Mouse (Mus musculus) forebrain, embryonic 14.5 days (tissue): ENCODE results near the gene Pkhd1. TPM values are rescaled to one million over a fixed set of nuclear protein-coding genes. Genes with fewer than 3 reads are reported as not detected.
"Not testable (repeated sequence)": the region's sequence is repeated elsewhere in the genome, so short reads cannot be mapped to it uniquely, and the experiment has no call there.

Source experiments
- ATAC-seq: fragments of 200-750 bp; cut with Nextera tagmentation; 2 replicates; pipeline ENCODE4 v1.8.0; 2017; ENCODE audit warnings: mild to moderate bottlenecking, moderate library complexity
- DNase-seq: peaks from one replicate; pipeline ENCODE4 v3.0.0-alpha.2; 2015; ENCODE audit warnings: low spot score
- H3K27ac ChIP-seq: fragments of 300-500 bp; sonication (generic); 2 replicates; pipeline ENCODE4 v1.5.1; 2014; ENCODE audit warnings: low read depth, mild to moderate bottlenecking, control low read depth, low read length, moderate library complexity
- H3K27me3 ChIP-seq: fragments of 300-500 bp; sonication (generic); replicated peaks from 2 replicates; pipeline ENCODE4 v1.6.1; 2014; ENCODE audit warnings: low read length, control low read depth, mixed read lengths; ENCODE audit not compliant: control insufficient read depth, insufficient read depth
- H3K36me3 ChIP-seq: fragments of 300-500 bp; sonication (generic); 2 replicates; pipeline ENCODE4 v1.6.1; 2014; ENCODE audit warnings: low read length, control low read depth; ENCODE audit not compliant: control insufficient read depth, insufficient read depth
- H3K4me1 ChIP-seq: fragments of 300-500 bp; sonication (generic); 2 replicates; pipeline ENCODE4 v1.6.1; 2014; ENCODE audit warnings: antibody characterized with exemption, low read length, control low read depth; ENCODE audit not compliant: control insufficient read depth, insufficient read depth
- H3K4me2 ChIP-seq: fragments of 300-500 bp; sonication (generic); 2 replicates; pipeline ENCODE4 v1.6.1; 2014; ENCODE audit warnings: mild to moderate bottlenecking, control low read depth, low read length
- H3K4me3 ChIP-seq: fragments of 300-500 bp; sonication (generic); 2 replicates; pipeline ENCODE4 v1.5.1; 2014; ENCODE audit warnings: low read depth, low read length, control low read depth
- H3K9ac ChIP-seq: fragments of 300-500 bp; sonication (generic); 2 replicates; pipeline ENCODE4 v1.6.1; 2014; ENCODE audit warnings: mild to moderate bottlenecking, low read length, control low read depth, moderate library complexity
- H3K9me3 ChIP-seq: fragments of 300-500 bp; sonication (generic); replicated peaks from 2 replicates; pipeline ENCODE4 v1.6.1; 2016; ENCODE audit warnings: low read length, control low read depth, mixed read lengths; ENCODE audit not compliant: control insufficient read depth
- WGBS: fragments of 180-500 bp; shearing (Covaris S2); extraction: QIAGEN DNeasy Blood & Tissue Kit; methylation state at CpG from one replicate; pipeline ENCODE4 v1.1.7; 2014; 5-methylcytosine and 5-hydroxymethylcytosine counted together
- polyA plus RNA-seq: library from polyadenylated mRNA; unstranded; fragments of >200 nt; fragmentation: Nextera tagmentation; extraction: Ambion mirVana; gene quantifications from 2 replicates; pipeline ENCODE4 v1.2.1, GENCODE M21; 2014

Pkhd1 gene
- polyA plus RNA-seq, 1 experiment from 2014 or later, result not detected

DNA sequence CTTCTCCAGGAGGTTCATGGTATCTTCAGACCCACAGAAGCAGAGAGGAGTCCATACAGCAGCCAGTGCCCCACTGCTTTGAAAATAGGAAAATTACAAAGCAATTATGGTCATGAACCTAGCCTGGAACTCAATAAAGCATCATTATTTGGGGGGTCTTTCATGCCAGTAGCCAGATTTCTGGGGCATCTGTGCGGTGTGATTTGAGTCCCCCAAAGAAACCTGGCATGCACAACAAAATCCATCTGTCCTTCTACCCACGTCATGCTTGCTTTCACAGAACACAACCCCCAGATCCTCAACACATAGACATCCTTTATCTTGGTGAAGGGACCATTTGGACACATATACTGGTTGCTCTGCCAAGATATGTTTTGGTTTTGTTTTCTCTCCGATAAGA, 316.2 kb downstream of the Pkhd1 start:
- no peak overlapping the region for H3K4me2 ChIP-seq
- no peak overlapping the region for H3K27ac ChIP-seq
- DNase-seq (peak; percentile 10), ATAC-seq (peak; percentile 3; the same call in 1 of the 2 replicates)
- 52% methylated on average over 3 of the region's 3 CpGs for WGBS
- H3K27me3 ChIP-seq, result no peaks in the 10 kb centered on the region
- H3K4me1 ChIP-seq, result peaks cover 17% of the 10 kb centered on the region
- no peaks in the 10 kb centered on the region for H3K36me3 ChIP-seq
- no peak overlapping the region for H3K9ac ChIP-seq
- H3K9me3 ChIP-seq, result no peaks in the 10 kb centered on the region
- no peak overlapping the region for H3K4me3 ChIP-seq

DNA sequence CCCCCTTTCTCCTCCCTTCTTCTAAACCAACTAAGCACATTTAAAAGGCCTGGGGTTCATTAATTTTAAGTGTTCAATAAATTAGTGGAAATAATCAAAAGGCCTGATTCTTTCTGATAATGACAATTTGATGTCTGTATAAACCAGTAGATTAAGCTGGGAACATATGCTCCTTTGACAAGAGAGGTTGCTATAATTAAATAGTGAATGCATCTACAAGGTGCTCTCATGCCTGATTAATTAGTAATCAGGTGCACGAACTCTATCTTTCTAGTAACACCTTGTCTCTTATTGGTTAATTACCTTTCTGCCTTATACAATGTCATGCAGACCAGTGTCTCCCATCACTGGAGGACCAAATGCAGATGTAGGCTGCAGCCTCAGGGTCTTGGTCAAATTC, 329.2 kb downstream of the Pkhd1 start:
- Histone ChIP-seq H3K27me3 (no peaks in the 10 kb centered on the region), H3K9ac (no peak overlapping the region), H3K27ac (no peak overlapping the region), H3K4me1 (no peaks in the 10 kb centered on the region), H3K36me3 (no peaks in the 10 kb centered on the region), H3K4me2 (no peak overlapping the region), H3K9me3 (no peaks in the 10 kb centered on the region), H3K4me3 (no peak overlapping the region)
- ATAC-seq (no peak), DNase-seq (no peak)
- 37% methylated on average over 1 of the region's 1 CpGs for WGBS

DNA sequence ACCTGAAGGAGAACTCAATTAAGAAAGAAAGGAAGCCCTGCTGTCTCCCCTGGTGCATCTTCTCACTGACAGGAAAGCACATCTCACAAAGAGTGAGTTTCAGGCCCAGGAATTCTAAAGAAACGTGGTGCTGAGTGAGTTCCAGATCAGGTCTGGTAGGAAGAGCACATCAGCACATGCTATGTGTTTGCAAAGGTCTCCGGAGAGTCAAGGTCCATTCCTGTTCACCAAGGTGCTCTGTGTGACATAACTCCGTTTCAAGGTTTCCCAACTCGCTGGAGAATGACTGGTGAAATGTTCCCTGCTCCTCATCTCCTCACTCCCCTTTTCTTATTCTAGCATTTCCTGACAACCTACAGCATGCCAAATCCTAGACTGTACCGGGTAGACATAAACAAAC, 357.5 kb downstream of the Pkhd1 start:
- no peak overlapping the region for H3K9ac ChIP-seq
- H3K9me3 ChIP-seq, result no peaks in the 10 kb centered on the region
- H3K27me3 ChIP-seq, result no peaks in the 10 kb centered on the region
- no peak for DNase-seq
- no peak overlapping the region for H3K4me3 ChIP-seq
- no peaks in the 10 kb centered on the region for H3K36me3 ChIP-seq
- no peaks in the 10 kb centered on the region for H3K4me1 ChIP-seq
- no peak for ATAC-seq
- 67% methylated on average over 5 of the region's 5 CpGs for WGBS
- H3K4me2 ChIP-seq, result no peak overlapping the region
- H3K27ac ChIP-seq, result no peak overlapping the region

DNA sequence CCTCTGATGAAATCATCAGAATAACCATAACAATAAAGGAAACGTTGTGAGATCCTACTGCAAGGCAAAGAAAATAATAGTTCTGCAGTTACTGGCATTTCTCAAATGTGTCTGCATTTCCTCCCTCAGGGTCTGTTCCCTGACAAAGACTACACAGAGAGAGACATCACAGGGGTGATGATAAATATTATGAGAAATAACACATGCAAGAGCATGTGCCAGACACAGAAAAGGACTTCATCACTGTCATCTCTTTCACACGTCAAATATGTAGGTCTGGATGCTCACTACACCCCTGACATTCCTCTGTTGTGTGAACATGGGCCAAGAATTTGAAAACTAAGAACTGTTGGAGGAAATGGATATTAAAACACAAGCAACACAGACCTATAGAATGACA, 369.7 kb downstream of the Pkhd1 start:
- no peak for ATAC-seq
- H3K9me3 ChIP-seq, result no peaks in the 10 kb centered on the region
- H3K36me3 ChIP-seq, result no peaks in the 10 kb centered on the region
- H3K27ac ChIP-seq, result no peak overlapping the region
- H3K4me2 ChIP-seq, result no peak overlapping the region
- DNase-seq, result no peak
- no peaks in the 10 kb centered on the region for H3K27me3 ChIP-seq
- no peak overlapping the region for H3K4me3 ChIP-seq
- WGBS, result 79% methylated on average over 2 of the region's 2 CpGs
- H3K9ac ChIP-seq, result no peak overlapping the region
- H3K4me1 ChIP-seq, result no peaks in the 10 kb centered on the region

DNA sequence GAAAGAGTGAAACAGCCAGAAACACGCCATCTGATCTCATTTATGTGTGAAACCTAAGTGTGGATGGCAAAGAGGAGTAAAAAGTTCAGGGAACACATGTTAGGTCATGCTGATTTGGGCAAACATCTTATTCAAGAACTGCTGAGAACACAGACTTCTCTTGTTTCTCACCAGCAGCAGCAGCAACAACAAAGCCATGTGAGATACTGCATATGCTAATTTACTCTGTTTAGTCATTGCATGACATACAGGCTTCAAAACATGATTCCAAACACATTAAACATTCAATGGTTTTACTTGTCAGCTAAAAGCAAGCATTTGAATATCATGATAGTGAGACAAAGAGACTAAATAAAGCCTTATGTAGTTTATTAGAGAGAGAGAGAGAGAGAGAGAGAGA, 401.2 kb downstream of the Pkhd1 start:
- Histone ChIP-seq H3K4me1 (no peaks in the 10 kb centered on the region), H3K27ac (no peak overlapping the region), H3K4me2 (no peak overlapping the region), H3K9me3 (no peaks in the 10 kb centered on the region), H3K36me3 (no peaks in the 10 kb centered on the region), H3K27me3 (no peaks in the 10 kb centered on the region), H3K9ac (no peak overlapping the region), H3K4me3 (no peak overlapping the region)
- ATAC-seq, result peak; percentile 44; the same call in 1 of the 2 replicates
- DNase-seq, result peak; percentile 2
- WGBS, result 38% methylated on average over 1 of the region's 1 CpGs

DNA sequence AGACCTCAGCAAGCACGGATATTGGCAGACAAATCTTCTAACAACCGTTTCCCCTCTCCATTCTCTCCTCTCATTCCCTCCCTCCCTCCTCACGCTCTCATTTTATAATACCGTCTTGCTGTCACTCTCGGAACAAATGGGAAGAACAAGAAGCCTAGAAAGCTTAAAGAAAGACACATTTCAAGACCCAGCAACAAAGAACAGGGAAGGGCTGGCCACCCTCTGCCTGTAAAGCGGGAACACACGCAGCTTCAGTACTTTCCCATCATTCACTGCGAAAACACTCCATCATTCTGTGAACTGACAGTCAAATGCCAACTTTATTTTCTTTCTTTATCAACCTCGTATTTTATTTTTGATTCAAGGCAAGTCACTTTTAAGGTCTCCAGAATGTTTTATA, 427.4 kb downstream of the Pkhd1 start:
- H3K4me3 ChIP-seq, result no peak overlapping the region
- no peaks in the 10 kb centered on the region for H3K27me3 ChIP-seq
- H3K27ac ChIP-seq, result no peak overlapping the region
- H3K4me1 ChIP-seq, result no peaks in the 10 kb centered on the region
- H3K9me3 ChIP-seq, result no peaks in the 10 kb centered on the region
- 19% methylated on average over 9 of the region's 9 CpGs for WGBS
- DNase-seq, result peak; percentile 3
- H3K4me2 ChIP-seq, result no peak overlapping the region
- no peaks in the 10 kb centered on the region for H3K36me3 ChIP-seq
- H3K9ac ChIP-seq, result 0 out of 2 replicates have a peak overlapping the region, but pooled peaks have one; percentile 13
- ATAC-seq, result no peak

DNA sequence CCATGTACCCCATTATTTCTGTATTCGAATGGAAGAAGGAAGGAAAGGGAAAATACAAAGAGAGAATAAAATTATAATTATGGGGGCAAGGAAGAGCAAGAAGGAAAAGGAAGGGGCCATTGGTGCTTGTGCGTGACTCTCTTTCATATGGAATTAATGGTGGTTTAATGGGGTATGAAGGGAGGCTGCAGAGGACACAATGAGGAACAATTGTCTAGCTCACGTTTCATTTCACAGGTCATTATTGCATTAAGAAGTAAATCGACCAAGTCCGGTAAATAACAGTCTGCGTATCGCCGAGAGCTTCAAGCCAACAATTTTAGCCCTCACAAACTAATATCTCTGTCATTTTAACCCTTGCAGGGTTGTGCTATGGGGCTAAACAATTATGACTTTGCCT, 437.7 kb downstream of the Pkhd1 start:
- no peaks in the 10 kb centered on the region for H3K27me3 ChIP-seq
- ATAC-seq (no peak), DNase-seq (peak; percentile 5)
- H3K36me3 ChIP-seq, result no peaks in the 10 kb centered on the region
- no peaks in the 10 kb centered on the region for H3K4me1 ChIP-seq
- H3K9ac ChIP-seq, result no peak overlapping the region
- 32% methylated on average over 8 of the region's 8 CpGs for WGBS
- no peaks in the 10 kb centered on the region for H3K9me3 ChIP-seq
- H3K4me2 ChIP-seq, result no peak overlapping the region
- no peak overlapping the region for H3K4me3 ChIP-seq
- H3K27ac ChIP-seq, result no peak overlapping the region

DNA sequence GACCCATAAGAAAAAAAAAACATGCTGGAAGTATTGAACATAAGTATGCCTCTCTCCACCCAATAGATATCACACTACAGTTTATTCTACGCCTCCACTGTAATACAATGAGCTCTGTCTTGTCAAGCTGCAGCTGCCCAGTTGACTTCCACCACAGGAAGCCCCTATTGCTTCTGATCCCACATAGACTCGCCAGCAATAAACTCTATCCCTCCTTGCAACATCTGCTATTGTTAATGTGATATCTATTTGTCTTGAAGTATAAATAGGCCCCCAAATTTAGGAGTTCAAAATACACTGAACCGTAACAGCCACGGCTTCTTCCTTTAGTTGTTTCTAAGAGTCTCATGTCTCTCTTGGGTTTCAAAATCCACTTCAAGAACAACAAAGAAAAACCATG, 446.7 kb downstream of the Pkhd1 start:
- WGBS, result 79% methylated on average over 4 of the region's 4 CpGs
- ATAC-seq, result no peak

DNA sequence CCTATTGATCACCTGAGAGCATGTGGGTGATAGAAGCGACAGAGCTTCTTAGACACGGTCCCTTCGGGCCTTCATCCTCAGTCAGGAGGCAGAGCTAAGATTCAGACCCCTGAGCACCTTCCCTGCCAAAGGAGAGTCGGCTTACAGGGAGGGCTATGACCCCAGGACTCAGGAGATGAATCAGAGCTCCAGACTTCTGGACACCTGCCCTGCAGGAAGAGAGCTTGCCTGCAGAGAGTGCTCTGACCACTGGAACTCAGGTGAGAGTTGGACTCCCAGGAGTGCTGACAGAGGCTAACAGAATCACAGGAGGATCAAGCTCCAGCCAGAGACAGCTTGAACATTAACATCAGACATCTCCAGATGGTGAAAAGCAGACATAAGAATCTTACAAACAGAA, 467.2 kb downstream of the Pkhd1 start:
- DNase-seq, result not testable (repeated sequence)

More for the DNA sequence above, 446.7 kb downstream of the Pkhd1 start:
- Histone ChIP-seq H3K4me1 (no peaks in the 10 kb centered on the region), H3K27me3 (no peaks in the 10 kb centered on the region), H3K27ac (no peak overlapping the region), H3K4me3 (no peak overlapping the region), H3K4me2 (no peak overlapping the region), H3K36me3 (no peaks in the 10 kb centered on the region), H3K9me3 (no peaks in the 10 kb centered on the region), H3K9ac (no peak overlapping the region)
- DNase-seq, result no peak

More for the DNA sequence above, 467.2 kb downstream of the Pkhd1 start:
- not testable (repeated sequence) for H3K9me3 ChIP-seq, H3K36me3 ChIP-seq, ATAC-seq, H3K27ac ChIP-seq, H3K27me3 ChIP-seq, H3K9ac ChIP-seq, H3K4me3 ChIP-seq, H3K4me1 ChIP-seq, H3K4me2 ChIP-seq
- WGBS, result 86% methylated on average over 4 of the region's 4 CpGs
